Mouse (Mus musculus): Measurements from ENCODE around the gene Paxip1.

DNA sequence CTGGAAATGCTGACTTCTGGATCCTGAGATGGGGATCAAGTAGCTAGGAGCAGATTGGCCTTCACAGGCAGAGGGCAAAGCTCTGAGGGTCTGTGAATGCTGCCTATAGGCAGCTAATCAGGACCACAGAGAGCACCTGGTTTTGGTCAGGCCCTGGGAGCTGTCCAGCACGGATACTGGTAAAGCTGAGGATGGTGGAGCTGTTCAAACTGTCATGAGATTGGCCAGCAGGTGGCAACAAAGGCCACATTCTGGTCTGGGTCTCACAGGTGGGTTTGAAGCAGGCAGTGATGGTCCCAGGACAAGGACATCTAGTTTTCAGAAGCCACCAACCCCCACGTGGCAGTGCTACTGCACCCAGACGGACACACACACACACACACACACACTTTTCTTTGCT, 54.3 kb downstream of the Paxip1 start:
- TF ChIP-seq POLR2AphosphoS2 (IDR thresholded peaks at IDR 0.05; ENCODE audit: insufficient read length, low read depth) (no peak), POLR2A (IDR thresholded peaks at IDR 0.05; ENCODE audit: insufficient read length, low read depth) (no peak), TCF3 (IDR thresholded peaks at IDR 0.05; ENCODE audit: insufficient read length, low read depth) (no peak), SRF (IDR thresholded peaks at IDR 0.05; ENCODE audit: control insufficient read depth, insufficient read length, low read depth) (no peak), MYOG (IDR thresholded peaks at IDR 0.05; ENCODE audit: control insufficient read depth in 1 of 3, insufficient read depth in 1 of 3, insufficient read length in 2 of 3, low read depth in 2 of 3) (peak in 1 of 3 experiments; percentile 18), MAX (IDR thresholded peaks at IDR 0.05; ENCODE audit: low read depth) (no peak), USF1 (IDR thresholded peaks at IDR 0.05; ENCODE audit: low read depth) (no peak)
